Mouse (Mus musculus): ENCODE results near the gene Ckb.

Gene Ckb

DNA sequence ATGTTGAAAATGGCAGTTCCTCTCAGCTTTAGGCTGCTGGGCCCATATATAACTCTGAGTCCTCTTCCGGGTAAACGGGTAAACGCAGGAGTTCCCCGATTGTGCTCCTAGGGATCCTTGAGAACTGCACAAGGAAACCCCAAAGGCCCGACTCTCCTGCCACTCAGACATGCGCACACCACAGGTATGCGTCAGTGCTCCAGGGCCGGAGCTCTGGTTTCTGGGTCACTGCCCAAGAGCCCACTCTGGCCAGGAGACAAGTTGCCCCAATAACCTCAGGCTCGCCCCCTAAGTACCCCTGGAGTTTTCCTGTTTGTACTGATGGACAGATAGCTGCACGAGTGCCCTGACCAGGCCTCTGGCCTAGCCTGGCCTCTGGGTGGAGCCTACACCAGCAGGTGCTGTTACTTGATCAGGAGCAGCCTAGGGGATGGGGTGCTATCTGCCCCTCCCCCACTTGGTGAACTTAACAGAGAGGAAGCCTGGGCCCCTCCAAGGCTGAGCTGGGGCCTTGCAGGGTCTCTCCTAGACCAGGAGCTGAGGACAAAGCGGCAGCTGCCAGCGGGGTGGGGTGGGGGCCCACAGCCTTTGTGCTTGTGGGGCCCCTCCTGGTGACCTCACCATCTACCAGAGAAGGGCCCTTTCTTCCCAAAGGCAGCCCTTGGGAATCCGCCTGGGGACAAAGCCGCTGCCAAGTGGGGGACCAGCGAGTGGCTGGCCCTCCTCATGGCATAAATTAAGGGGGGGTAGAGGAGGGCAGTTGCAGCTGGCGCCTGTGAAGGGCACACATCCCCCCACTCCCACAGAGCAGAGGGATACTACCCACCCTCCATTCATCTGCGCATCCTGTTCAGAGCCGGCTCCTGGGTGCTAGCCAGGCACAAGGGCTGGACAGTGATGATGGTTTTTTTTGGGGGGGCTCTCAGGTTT, 21.5 kb upstream of the Ckb start:
- in situ Hi-C loops (cut with MboI, MseI), result no loop called here

DNA sequence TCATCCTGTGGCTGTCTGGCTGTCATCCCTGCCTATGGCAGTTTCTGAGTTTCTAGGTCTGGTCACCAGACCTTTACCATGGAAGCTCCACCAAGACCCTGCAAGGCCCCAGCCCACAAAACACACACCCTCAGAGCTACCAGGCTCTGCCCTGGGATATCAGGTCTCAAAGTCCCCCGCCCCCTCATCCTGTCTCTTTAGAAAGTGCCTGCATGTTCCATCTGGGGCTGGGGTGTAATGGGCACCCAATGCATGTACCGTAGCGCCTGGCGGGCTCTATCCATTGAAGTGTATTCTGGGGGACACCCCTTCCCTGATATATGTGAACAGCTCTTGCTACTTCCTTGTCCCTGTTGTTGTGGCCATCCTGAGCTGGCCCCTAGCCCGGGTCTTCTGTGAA, 20.8 kb upstream of the Ckb start:
- in situ Hi-C loops (cut with MboI, MseI), result no loop called here

DNA sequence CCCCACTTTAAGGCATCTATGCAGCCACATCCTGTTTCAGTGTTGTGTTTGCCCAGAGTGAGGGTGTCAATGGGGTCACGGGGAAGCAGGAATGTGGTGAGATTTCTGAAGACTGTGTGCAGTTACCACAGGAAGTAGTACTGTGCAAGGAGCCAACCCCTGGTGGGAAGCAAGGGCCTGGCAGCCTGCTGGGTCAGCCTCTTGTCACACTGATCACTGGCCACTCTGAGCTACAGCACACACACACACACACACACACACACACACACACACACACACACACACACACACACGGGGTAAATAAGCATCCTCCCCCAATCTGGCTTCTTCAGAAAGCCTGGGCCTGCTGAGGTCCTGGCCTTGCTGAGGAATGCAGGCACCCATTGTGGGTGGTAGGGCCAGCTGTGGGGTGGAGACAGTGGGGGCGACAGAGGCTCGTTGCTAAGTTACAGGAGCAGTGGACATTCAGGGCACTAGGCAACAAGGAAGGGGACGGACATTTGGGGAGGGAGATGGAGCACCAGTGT, 19.3 kb upstream of the Ckb start:
- in situ Hi-C loops (cut with MboI, MseI), result no loop called here

GRCm38 (mm10) chr12:111689426-111689825, 17.3 kb upstream of the Ckb start:
- in situ Hi-C loops (cut with MboI, MseI), result no loop called here

GRCm38 (mm10) chr12:111688069-111688428, 15.9 kb upstream of the Ckb start:
- in situ Hi-C loops (cut with MboI, MseI), result no loop called here

DNA sequence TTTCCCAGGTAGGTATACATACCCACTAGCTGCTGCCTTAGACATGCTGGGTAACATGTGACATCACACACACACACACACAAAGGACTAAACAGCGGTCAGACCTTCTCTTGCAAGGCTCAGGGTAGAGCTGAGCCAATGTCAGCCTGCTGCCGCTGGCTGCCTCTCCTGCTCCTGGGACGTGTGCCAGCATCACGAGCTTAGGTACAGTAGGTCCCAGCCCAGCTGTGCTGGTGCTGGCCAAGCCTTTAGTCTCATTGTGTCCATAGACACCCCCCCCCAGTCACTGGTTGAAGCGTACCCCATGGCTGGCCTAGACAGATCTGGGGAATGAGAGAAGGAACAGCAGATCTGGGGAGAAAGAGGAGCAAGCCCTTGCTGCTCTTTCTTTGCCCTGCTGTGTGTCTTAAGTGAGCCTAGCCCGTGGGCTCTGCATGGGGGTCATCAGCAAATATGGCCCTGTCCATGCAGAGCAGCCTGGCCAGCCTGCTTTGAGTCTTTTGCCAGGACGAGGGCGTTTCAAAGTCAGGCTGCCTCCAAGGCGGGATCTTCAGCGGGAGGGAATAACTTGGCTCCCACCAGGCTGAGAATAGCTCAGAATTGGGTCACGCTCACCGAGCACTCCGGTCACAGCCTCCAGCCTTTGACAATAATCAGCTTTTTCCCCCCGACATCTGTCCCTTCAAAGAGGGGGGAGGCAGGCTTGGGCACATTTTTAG, 15.4 kb upstream of the Ckb start:
- in situ Hi-C loops (cut with MboI, MseI), result no loop called here

GRCm38 (mm10) chr12:111686390-111686789, 14.3 kb upstream of the Ckb start:
- in situ Hi-C loops (cut with MboI, MseI), result no loop called here

DNA sequence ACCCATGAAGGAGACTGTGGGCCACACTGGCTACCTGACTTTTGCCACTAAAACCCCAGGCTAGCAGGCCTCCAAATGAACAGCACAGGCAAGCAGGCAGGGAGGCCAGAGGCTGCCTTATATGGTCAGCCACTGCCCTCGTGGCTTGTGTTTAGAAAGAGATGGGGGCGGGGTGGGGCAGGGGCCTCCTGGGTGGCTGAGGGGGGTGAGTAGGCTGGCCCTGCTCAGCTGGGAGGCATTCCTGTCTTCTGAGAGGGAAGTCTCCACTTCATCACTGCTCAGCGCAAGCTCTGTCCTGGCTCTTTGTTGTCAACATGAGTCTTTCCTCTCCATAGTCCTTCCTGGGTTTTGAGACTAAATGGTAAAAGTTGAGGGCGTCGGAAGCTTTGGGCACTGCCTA, 10.7 kb upstream of the Ckb start:
- in situ Hi-C loops (cut with MboI, MseI), result no loop called here

DNA sequence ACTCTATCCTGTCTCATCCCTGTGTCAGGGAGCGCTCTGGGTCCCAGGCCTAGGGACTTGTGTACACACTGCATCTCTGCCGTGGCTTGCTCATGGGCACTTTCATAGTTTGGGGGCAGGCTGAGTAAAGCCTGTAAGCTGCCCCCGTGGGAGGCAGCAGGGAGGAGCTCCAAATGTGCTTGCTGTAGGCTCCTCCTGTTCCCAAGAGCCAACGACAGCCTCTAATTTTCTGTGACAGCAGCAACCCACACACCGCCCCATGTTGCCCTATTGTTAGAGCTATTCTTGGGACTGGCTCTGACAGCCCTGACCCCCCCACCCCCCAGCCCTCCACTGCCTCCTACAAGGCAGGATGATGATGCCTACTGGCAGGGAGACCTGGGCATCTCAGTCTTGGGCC, 9.9 kb upstream of the Ckb start:
- in situ Hi-C loops (cut with MboI, MseI), result no loop called here

- in situ Hi-C loops (cut with MboI, MseI), result no loop called here
These were observed 9.2 kb upstream of the Ckb start for GRCm38 (mm10) chr12:111681305-111681704.

DNA sequence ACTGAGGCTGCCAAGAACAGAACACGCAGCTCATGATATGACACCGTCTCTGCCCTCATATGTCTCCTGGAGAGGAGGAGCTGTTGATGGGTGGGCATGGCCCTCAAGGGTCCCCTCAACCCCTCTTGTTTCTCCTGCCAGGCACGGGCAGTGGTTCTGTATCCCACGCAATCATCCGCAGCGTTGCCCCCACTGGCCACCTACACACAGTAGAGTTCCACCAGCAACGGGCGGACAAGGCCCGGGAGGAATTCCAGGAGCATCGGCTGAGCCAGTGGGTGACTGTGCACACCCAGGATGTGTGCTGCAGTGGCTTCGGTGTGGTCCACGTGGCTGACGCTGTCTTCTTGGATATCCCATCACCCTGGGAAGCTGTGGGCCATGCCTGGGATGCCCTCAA, 8.5 kb upstream of the Ckb start:
- in situ Hi-C loops (cut with MboI, MseI), result no loop called here

GRCm38 (mm10) chr12:111678997-111679396, 6.9 kb upstream of the Ckb start:
- in situ Hi-C loops (cut with MboI, MseI), result no loop called here

DNA sequence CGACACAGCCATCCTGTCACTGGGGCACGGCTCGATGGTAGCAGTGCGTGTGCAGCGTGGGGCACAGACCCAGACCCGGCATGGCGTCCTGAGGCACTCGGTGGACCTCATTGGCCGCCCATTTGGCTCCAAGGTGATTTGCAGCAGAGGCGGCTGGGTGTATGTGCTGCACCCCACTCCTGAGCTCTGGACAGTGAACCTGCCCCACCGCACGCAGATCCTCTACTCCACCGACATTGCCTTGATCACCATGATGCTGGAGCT, 6.5 kb upstream of the Ckb start:
- in situ Hi-C loops (cut with MboI, MseI), result no loop called here

GRCm38 (mm10) chr12:111677882-111678669, 5.9 kb upstream of the Ckb start, which contains the start of gene Trmt61a:
Gene Trmt61a, plus strand, starts transcription at chr12:111678105.
- in situ Hi-C loops (cut with MboI, MseI), result no loop called here

DNA sequence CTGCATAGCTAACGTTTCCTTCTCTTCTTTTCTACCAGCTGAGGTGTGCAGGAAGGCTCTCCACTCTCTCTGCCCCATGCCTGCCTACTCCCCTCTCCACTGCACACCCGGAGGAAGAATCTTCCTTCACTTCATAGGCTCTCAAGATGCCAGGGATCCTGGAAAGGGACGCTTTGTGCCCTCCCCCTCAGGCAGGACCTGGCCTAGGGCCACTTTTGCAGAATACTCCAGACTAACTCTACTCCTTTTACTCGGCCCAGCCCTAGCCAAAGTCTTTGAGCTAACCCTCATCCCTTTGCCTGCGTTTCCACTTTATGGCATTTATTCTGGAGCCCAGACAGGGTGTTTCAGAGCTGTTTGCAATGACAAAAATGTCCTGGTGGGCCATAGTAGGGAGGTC, 5.3 kb upstream of the Ckb start:
- in situ Hi-C loops (cut with MboI, MseI), result no loop called here

- in situ Hi-C loops (cut with MboI, MseI), result no loop called here
These were observed 3.9 kb upstream of the Ckb start for GRCm38 (mm10) chr12:111675797-111676580.

DNA sequence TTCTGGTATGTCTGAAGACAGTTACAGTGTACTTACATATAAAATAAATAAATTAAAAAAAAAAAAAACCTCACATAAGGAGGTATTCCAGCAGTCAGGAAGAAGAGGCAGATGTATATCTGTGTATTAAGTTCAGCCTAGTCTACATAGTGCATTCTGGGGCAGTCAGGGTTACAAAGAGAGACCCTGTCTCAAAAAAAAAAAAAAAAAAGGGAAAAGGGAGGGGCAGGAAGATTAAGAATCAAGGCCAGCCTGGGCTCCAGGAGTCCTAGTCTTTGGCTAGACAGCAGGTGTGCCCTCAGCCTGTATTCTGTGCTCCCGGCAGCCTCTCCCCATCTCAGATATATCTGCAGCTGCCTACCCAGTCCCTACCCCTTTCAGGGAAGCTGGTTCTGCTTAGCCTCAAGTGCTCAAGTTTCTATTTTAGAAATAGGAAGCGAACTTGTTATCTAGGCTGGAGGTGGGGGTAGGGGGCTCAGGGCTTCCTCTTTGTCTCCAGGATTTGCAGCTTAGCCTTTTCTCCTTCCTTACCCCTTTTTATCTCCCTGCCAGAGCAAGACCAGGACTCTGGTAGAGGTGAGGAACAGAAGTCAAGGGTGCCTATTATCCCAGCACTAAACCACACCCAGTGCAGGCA, 2.8 kb upstream of the Ckb start:
- in situ Hi-C loops (cut with MboI, MseI), result no loop called here

DNA sequence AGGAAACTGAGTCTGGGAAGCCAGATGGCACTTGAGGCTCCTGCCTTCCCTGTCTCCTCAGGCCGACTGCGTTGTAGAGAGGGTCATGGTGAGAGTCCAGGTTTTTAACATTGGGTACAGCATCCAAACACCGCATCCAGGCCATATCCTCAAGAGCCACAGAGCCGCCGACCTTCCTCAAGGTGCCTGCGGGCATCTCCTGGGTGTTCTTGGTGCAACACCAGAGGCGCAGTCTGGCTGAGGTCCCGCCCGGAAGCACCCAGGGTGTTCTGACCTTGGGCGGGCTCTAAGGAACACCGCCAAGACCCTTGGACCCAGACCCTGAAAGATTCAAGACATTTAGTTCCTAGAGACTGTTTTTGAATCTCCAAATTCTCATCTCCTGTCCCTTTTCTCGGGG, 443 bp upstream of the Ckb start:
- in situ Hi-C loops (cut with MboI, MseI), result no loop called here

GRCm38 (mm10) chr12:111671431-111671902, 671 bp downstream of the Ckb start:
- in situ Hi-C loops (cut with MboI, MseI), result no loop called here

- in situ Hi-C loops (cut with MboI, MseI), result no loop called here
These were observed 1.2 kb downstream of the Ckb start for GRCm38 (mm10) chr12:111670976-111671375.
